Mouse (Mus musculus): ENCODE measurements around the gene Ntm.

Gene Ntm

DNA sequence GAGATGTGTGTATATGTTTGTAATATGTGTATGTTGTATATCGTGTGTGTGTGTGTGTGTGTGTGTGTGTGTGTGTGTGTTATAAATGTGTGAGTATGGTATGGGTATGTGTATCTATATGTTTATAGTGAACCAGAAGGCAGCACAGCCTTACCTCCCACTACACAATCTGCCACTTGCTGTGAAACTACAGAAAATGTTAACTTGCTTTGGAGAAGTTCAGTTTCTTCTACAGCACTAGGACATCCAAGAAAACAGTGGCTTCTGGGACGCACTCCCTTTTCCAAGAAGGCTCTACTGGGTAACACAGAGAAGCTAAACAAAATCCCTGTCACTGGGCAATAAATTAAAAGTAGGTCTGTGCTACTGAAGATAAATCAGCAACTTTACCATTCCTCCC is 834.5 kb downstream of the Ntm start:
- DNase-seq (ENCODE audit: low read depth) = no peak

DNA sequence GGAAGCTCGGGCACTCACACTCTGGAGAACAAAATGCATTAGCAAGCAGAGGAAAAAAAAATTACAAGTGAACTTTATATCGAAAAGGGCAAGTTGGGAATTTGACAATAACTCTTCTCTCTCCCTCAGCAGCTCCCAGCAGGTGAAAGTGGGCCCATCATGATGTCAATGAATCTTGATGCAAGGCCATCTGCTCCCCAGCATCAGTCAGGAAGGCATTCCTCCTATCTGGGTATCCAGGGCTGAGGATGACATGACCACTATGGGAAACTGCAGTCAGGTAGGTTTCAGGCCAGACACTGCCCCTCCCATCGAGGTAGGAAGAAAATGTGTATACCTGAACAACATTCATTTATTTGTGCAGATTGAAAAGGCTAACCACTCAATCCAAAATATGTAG is 838.5 kb downstream of the Ntm start:
- DNase-seq (ENCODE audit: low read depth) = no peak

DNA sequence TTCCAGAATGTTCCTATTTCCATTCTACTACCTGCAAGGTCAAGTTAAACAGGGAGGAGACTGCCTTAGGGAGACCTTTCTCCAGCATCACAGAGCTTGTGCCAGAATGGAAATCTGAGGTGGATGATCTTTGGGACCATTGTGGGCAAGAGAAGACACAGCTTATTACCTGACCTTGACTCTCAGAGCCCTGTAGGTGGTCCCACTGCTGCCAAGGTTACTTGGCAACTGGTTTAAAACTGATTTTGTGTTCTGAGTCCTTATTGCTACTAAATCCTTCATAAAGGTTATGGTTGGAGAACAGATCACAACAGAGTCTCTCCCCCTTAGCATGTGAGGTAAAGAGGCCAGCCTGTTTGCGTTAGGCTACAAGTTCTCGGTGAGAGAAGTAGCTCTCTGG is 839.1 kb downstream of the Ntm start:
- DNase-seq (ENCODE audit: low read depth) = no peak

GRCm38 (mm10) chr9:29117561-29118112 is 845.3 kb downstream of the Ntm start:
- no peak for DNase-seq (ENCODE audit: low read depth)

- DNase-seq (ENCODE audit: low read depth) = no peak
Measured at GRCm38 (mm10) chr9:29115337-29115736, 847.6 kb downstream of the Ntm start.

GRCm38 (mm10) chr9:29106771-29107170 is 856.2 kb downstream of the Ntm start:
- no peak for DNase-seq (ENCODE audit: low read depth)

- no peak for DNase-seq (ENCODE audit: low read depth)
Measured at GRCm38 (mm10) chr9:29104442-29104841, 858.5 kb downstream of the Ntm start.

DNA sequence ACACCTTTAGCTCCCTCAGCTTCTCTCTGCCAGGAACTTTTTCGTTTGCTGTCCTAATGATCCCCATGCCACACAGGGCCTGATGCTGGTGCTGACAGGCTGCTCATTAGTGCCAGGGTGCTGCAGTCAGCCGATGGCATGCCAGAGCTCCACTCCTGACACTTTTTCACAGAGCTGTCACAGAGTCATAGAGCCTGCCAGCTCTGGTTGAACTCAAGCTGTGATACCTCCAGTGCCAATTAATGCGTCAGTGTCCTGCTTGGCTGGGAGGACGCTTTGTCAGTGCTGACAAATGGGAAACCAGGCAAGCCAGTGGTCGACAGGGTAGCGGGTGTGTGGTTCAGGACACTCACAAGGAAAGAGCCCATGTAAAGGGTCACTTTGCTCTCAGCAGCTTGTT is 858.9 kb downstream of the Ntm start:
- DNase-seq (ENCODE audit: low read depth) = no peak

DNA sequence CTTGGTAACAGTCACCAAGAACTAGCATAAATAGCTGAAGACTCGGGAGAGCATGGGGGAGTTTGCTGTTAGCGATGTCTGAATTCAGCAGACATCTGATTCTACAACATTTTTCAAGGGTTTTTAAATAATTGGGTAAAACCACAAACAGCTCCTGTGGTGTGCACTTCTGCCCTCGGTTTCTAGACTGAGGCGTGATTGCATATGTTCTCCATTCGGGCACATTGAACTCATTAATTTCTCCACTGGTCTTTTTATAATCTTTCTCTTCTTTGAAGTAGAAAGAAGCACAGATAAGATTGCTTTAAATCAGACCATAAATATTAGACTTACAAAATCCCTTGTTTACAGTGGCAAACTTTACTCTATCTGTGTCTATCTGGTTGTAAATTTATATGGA is 862.3 kb downstream of the Ntm start:
- DNase-seq (ENCODE audit: low read depth) = peak; percentile 3

DNA sequence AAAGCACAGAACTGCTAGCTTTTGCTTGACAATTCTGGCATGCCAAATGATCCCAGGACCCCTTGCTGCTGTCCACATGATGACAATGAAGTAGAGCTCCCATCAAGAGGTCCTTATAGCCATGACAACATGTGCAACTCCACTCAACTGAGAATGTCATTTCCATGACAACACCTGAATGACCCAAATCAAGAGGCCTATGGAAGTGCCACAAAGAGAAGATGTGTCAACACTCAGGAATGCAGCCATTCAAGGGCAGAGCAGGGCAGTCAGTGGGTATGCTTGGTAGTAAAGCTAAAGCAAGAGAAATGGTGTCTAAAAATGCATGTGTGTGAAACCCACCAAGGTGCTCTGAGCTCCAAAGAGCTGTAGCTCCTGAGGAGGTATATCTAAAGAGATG is 870.5 kb downstream of the Ntm start:
- DNase-seq (ENCODE audit: low read depth) = no peak

GRCm38 (mm10) chr9:29088657-29089056 is 874.3 kb downstream of the Ntm start:
- no peak for DNase-seq (ENCODE audit: low read depth)

DNA sequence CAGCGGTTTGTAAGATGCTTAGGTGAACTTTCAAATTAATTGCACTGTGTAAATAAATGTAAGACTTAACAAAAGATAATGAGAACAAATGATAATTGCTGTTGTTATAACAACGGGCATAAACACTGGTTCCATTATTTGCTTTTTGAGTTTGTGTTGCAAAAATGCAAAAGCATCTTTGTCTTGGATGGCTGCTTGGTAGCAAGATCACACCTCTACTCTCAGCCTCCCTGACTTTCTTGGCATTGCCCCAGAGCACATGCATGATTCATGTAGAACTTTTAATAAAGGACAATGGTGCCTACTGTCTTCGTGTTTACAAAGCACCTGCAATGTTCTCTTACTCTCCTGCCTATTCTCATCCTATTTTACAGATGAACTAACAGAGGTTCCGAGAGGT is 875.3 kb downstream of the Ntm start:
- DNase-seq (ENCODE audit: low read depth) = no peak

GRCm38 (mm10) chr9:29087171-29087570 is 875.8 kb downstream of the Ntm start:
- DNase-seq (ENCODE audit: low read depth) = no peak

DNA sequence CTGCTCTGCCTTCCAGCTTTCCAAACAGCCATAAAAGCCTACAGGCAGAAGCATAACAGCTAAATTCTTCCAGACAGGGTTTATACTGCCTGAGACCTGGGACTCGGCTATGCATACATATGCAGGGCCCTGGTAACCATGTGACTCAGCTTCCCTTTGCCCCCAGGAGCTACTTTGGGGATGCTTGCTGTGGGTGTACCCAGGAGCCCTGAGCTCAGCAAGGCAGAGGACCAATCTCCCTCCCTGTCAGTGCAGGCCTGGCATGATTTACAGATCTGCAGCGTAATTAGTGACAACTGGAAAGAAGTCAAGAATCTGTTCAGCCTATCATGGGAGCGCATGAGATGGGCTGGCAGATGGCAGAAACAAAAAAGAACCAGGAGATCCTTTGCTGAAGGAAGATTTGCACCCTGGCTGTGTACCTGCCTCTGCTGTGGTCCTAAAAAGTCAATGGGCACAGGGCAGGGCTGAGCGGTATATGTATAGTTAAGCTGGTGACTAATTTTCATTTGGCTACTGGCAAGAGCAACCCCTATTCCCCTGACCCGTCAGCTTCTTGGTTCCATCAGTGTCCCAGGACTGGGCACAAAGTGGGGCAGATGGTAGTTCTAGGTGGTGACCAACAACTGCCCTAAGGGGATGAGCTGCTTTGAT is 886.9 kb downstream of the Ntm start:
- DNase-seq (ENCODE audit: low read depth) = no peak

DNA sequence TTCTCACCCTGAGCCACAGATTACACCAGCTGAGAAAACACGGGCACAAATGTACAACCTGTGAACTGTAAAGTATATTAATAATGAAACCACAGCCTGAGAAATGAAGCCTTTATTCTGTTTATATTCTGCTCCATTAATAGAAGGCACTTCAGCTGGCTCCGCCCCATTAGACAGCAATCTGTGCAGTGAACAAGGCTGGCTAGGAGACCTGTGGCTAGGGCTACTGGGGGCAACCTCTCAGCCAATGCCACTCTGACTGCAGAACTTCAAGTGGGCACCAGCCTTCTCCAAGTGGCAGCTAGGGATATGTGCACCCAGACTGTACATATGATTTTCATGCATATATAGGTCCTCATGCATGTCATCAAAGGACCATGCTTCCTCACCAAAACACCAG is 887.7 kb downstream of the Ntm start:
- DNase-seq (ENCODE audit: low read depth) = no peak

DNA sequence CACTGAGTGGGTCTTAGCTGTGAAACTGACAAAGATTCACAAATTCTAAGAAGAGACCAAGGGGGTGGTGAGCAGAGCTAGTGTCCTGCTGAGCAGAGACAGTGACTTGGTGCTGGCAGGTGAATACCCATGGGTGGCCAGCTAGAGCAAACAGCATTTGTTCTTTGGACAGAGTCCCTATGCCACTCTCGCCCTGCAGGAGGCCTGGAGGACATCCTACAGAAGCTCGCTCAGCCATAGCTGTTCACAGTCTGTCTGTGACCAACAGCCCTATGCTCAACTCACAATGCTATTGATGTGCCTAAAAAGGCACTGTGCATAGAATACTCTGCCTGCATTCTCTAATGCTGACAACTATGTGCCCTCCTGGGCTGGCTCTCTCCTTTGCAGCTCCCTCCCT is 888.4 kb downstream of the Ntm start:
- DNase-seq (ENCODE audit: low read depth) = no peak

DNA sequence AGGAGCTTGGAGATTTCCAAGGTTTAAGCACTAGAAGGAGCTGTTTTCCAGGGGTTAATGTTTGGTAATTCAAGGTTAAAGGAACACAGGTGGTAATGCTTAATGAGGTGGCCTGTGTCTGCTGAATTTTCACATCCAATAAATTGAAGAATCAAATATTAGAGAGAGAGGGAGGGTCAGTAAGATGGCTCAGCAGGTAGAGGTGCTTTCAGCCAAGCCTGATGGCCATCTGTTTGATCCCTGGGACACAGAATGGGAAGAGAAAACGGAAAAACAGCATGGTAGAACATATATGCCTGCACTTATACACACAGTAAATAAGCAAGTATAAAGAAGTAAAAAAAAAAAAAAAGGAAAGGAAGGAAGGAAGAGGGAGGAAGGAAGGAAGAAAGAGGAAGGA is 890.9 kb downstream of the Ntm start:
- DNase-seq (ENCODE audit: low read depth) = no peak

- no peak for DNase-seq (ENCODE audit: low read depth)
Measured at GRCm38 (mm10) chr9:29067572-29067971, 895.4 kb downstream of the Ntm start.

DNA sequence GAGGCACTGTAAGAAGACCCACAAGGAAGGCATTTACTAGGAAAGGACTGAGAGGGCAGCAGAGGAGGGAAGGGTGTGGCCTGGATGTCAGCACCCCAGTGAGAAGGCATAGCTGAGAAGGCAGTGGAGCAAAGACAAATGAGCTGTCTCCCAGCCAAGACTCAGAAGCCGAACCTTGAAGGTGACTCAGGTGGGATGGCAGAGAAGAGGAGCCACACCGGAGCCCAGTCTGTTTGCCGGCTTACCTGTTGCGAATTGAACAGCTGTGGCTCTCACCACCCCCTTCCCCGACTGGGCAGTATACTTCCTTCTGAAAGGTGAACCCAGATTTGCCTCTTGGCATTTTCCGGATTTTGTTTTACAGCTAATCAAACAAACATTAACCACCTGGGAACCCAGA is 902.6 kb downstream of the Ntm start:
- DNase-seq (ENCODE audit: low read depth) = no peak

GRCm38 (mm10) chr9:29058811-29059210 is 904.1 kb downstream of the Ntm start:
- no peak for DNase-seq (ENCODE audit: low read depth)

DNA sequence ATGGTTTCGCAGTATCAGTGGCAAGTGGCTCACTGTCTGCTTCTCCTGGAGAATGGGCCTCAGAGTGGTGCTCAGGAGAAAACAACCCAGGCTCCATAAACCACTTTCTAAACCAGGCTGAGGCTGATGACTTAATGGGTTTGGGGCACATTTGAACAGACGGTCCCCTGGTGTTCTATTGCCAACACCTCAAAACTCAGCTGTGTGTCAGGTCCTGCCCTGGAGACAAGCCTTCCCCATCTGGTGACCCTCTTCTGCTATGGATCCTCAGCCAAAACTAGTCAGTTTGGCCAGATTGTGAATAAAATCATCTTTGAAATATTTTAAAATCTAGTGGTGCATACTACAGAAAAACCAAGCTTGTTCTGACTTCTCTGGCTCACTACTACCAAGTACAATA is 907.3 kb downstream of the Ntm start:
- DNase-seq (ENCODE audit: low read depth) = no peak

DNA sequence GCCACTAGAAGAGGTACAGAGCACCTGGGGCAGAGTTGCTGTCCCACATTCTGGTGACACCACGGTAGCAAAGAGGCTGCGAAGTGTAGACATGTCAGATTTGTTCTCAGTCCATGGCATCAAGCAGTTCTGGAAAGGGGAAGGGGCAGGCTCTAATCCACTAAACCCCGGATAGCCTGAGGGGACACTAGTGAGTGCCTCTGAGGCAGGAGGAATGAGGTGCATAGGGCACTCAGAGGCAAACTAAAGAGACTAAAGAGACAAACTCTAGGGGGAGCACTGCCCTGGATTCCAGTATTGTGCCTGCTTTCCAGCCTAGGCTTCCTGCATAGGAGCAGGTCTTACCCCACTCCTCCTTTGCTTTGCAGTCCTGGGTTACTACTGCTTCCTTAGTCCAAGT is 926.5 kb downstream of the Ntm start:
- DNase-seq (ENCODE audit: low read depth) = no peak

GRCm38 (mm10) chr9:29036058-29036457 is 926.9 kb downstream of the Ntm start:
- no peak for DNase-seq (ENCODE audit: low read depth)

DNA sequence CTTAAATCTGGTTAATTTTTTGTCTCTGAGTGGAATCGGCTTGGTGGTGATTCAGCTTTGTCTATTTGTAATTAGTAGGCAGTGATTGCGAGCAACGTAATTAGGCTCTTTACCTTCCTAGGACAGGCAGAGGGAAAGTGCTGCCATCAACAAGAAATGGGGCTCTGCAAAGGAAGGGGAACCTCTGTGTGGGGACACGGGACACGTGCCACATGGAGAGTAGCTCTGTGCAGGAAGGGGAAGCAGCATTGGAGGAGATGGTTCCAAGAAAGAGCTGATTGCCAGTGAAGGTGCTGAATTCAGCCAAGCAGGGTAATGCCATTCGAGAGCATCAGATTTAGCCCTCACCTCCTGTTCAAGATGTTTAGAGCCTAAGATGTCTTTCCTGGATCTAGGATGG is 936.5 kb downstream of the Ntm start:
- no peak for DNase-seq (ENCODE audit: low read depth)
